Comparison of ENCODE assay signal across 30 mouse cellular contexts in genomic region chr19:48123777-48124176, GRCm38 (mm10).
DNase-seq lines count a peak whose midpoint lies in the region; ATAC-seq and TF ChIP-seq lines count a peak whose summit lies in the region.
"Had no signal": no experiment of that assay in that cellular context is flagged by ENCODE, and none has a peak within 500 bp of the region (broad histone marks: within the 10 kb centered on the region; RNA-seq: fewer than 3 reads in every experiment).

No protein-coding gene starts in this region.

- H3K9ac ChIP-seq in forebrain, postnatal 0 days: no peak overlapping the region
- no peak overlapping the region for H3K9ac ChIP-seq in forebrain, embryonic 14.5 days (ENCODE audit: low read length)
- no peak overlapping the region for H3K9ac ChIP-seq in hindbrain, embryonic 15.5 days
- no peak overlapping the region for H3K9ac ChIP-seq in hindbrain, embryonic 11.5 days (ENCODE audit: low read depth, low read length)
- no peak overlapping the region for H3K9ac ChIP-seq in kidney, embryonic 16.5 days (replicated peaks; ENCODE audit: low read length)
- H3K9ac ChIP-seq: limb, embryonic 12.5 days; liver, embryonic 15.5 days; lung, embryonic 14.5 days; neural tube, embryonic 15.5 days; stomach, embryonic 15.5 days had no signal

- H3K36me3 ChIP-seq in forebrain, postnatal 0 days (ENCODE audit: insufficient read depth): no peaks in the 10 kb centered on the region
- no peaks in the 10 kb centered on the region for H3K36me3 ChIP-seq in forebrain, embryonic 14.5 days (ENCODE audit: control insufficient read depth, insufficient read depth, low read length)
- no peaks in the 10 kb centered on the region for H3K36me3 ChIP-seq in hindbrain, embryonic 15.5 days
- no peaks in the 10 kb centered on the region for H3K36me3 ChIP-seq in hindbrain, embryonic 11.5 days (ENCODE audit: control insufficient read depth, insufficient read depth, low read length)
- no peaks in the 10 kb centered on the region for H3K36me3 ChIP-seq in limb, embryonic 10.5 days
- H3K36me3 ChIP-seq in kidney, embryonic 16.5 days (ENCODE audit: insufficient read depth, low read length): no peaks in the 10 kb centered on the region
- H3K36me3 ChIP-seq: limb, embryonic 12.5 days; liver, embryonic 15.5 days; neural tube, embryonic 15.5 days; stomach, embryonic 15.5 days had no signal

- TF ChIP-seq CTCF in forebrain, postnatal 0 days (IDR thresholded peaks at IDR 0.05; ENCODE audit: low read depth): no peak

- no peaks in the 10 kb centered on the region for H3K9me3 ChIP-seq in forebrain, postnatal 0 days (ENCODE audit: low read length)
- H3K9me3 ChIP-seq in forebrain, embryonic 14.5 days (replicated peaks; ENCODE audit: control insufficient read depth, low read length): no peaks in the 10 kb centered on the region
- H3K9me3 ChIP-seq in hindbrain, embryonic 15.5 days: no peaks in the 10 kb centered on the region
- H3K9me3 ChIP-seq in hindbrain, embryonic 11.5 days (ENCODE audit: control insufficient read depth, low read length): no peaks in the 10 kb centered on the region
- H3K9me3 ChIP-seq in limb, embryonic 10.5 days (replicated peaks): no peaks in the 10 kb centered on the region
- H3K9me3 ChIP-seq in kidney, embryonic 16.5 days (ENCODE audit: low read length): no peaks in the 10 kb centered on the region
- H3K9me3 ChIP-seq: limb, embryonic 12.5 days; liver, embryonic 15.5 days; neural tube, embryonic 15.5 days; stomach, embryonic 15.5 days had no signal

- no peak overlapping the region for H3K4me2 ChIP-seq in forebrain, postnatal 0 days (ENCODE audit: low read depth)
- H3K4me2 ChIP-seq in forebrain, embryonic 14.5 days (ENCODE audit: low read length): no peak overlapping the region
- no peak overlapping the region for H3K4me2 ChIP-seq in hindbrain, embryonic 15.5 days
- H3K4me2 ChIP-seq in hindbrain, embryonic 11.5 days (replicated peaks; ENCODE audit: low read depth, low read length): no peak overlapping the region
- H3K4me2 ChIP-seq in kidney, embryonic 16.5 days (replicated peaks; ENCODE audit: low read depth, low read length): no peak overlapping the region
- H3K4me2 ChIP-seq: heart, embryonic 11.5 days; limb, embryonic 12.5 days; liver, embryonic 15.5 days; lung, embryonic 14.5 days; neural tube, embryonic 15.5 days; stomach, embryonic 15.5 days had no signal

- intact Hi-C loops in left cerebral cortex, postnatal 36 days (cut with DNase I): no loop called here

- ATAC-seq in forebrain, postnatal 0 days: peak; percentile 29; the same call in 1 of the 2 replicates
- no peak for ATAC-seq in forebrain, embryonic 14.5 days
- no peak for ATAC-seq in hindbrain, embryonic 15.5 days (ENCODE audit: low FRiP score, low read depth)
- ATAC-seq in hindbrain, embryonic 11.5 days (ENCODE audit: low FRiP score): no peak
- ATAC-seq in kidney, embryonic 16.5 days (ENCODE audit: low FRiP score, low TSS enrichment): no peak
- ATAC-seq: inflammation-experienced regulatory T-cells, adult 6 months; Patski had no signal

- no peaks in the 10 kb centered on the region for H3K4me1 ChIP-seq in forebrain, postnatal 0 days (ENCODE audit: insufficient read depth)
- no peaks in the 10 kb centered on the region for H3K4me1 ChIP-seq in forebrain, embryonic 14.5 days (ENCODE audit: control insufficient read depth, insufficient read depth, low read length)
- H3K4me1 ChIP-seq in hindbrain, embryonic 15.5 days (replicated peaks): no peaks in the 10 kb centered on the region
- no peaks in the 10 kb centered on the region for H3K4me1 ChIP-seq in hindbrain, embryonic 11.5 days (replicated peaks; ENCODE audit: control insufficient read depth, insufficient read depth, low read length)
- peaks cover 24% of the 10 kb centered on the region for H3K4me1 ChIP-seq in limb, embryonic 10.5 days
- 0 out of 2 replicates have a peak, but pooled peaks cover 5% of the 10 kb centered on the region for H3K4me1 ChIP-seq in kidney, embryonic 16.5 days (ENCODE audit: insufficient read depth, low read length)
- H3K4me1 ChIP-seq: liver, embryonic 15.5 days; stomach, embryonic 15.5 days had no signal

- peak overlapping the region; percentile 62 for H3K27ac ChIP-seq in forebrain, postnatal 0 days (ENCODE audit: low read depth, low read length)
- no peak overlapping the region for H3K27ac ChIP-seq in forebrain, embryonic 14.5 days (ENCODE audit: low read depth, low read length)
- H3K27ac ChIP-seq in hindbrain, embryonic 15.5 days (replicated peaks): 0 out of 2 replicates have a peak overlapping the region, but pooled peaks have one; percentile 7
- H3K27ac ChIP-seq in hindbrain, embryonic 11.5 days (ENCODE audit: low read depth, low read length): no peak overlapping the region
- H3K27ac ChIP-seq in limb, embryonic 10.5 days: peak overlapping the region; percentile 70; the same call in 1 of the 2 replicates
- no peak overlapping the region for H3K27ac ChIP-seq in kidney, embryonic 16.5 days (ENCODE audit: low read length)
- H3K27ac ChIP-seq: gastrocnemius, adult 2 months; left cerebral cortex, adult 2 months; limb, embryonic 12.5 days; liver, embryonic 15.5 days; neural tube, embryonic 15.5 days; stomach, embryonic 15.5 days had no signal

- DNase-seq in forebrain, postnatal 0 days: no peak
- no peak for DNase-seq in forebrain, embryonic 14.5 days (ENCODE audit: low spot score)
- no peak for DNase-seq in hindbrain, embryonic 11.5 days (ENCODE audit: low spot score)
- peak; percentile 22 to 36 for DNase-seq in left cerebral cortex, postnatal 36 days (ENCODE audit: low spot score in 2 of 2)
- no peak for DNase-seq in left cerebral cortex, adult 11 months (ENCODE audit: low spot score)
- no peak for DNase-seq in limb, embryonic 10.5 days (ENCODE audit: low spot score)
- DNase-seq: adrenal gland, postnatal 10 days; cerebellum, adult 11 months; cerebellum, adult 9-10 months; cerebellum, postnatal 36 days; gastrocnemius, adult 2 months; gastrocnemius, postnatal 36 days; heart, adult 18-20 months; heart, postnatal 36 days; kidney, adult 11 months; kidney, postnatal 25 days; lung, embryonic 14.5 days; lung, postnatal 14 days; retina, postnatal 1 day; thymus, postnatal 14 days had no signal

- H3K4me3 ChIP-seq in forebrain, postnatal 0 days (ENCODE audit: low read depth, low read length): no peak overlapping the region
- no peak overlapping the region for H3K4me3 ChIP-seq in forebrain, embryonic 14.5 days (ENCODE audit: low read depth, low read length)
- H3K4me3 ChIP-seq in hindbrain, embryonic 15.5 days: no peak overlapping the region
- H3K4me3 ChIP-seq in hindbrain, embryonic 11.5 days (ENCODE audit: low read depth, low read length): no peak overlapping the region
- H3K4me3 ChIP-seq in limb, embryonic 10.5 days: no peak overlapping the region
- no peak overlapping the region for H3K4me3 ChIP-seq in kidney, embryonic 16.5 days (ENCODE audit: low read length)
- H3K4me3 ChIP-seq: gastrocnemius, adult 2 months; left cerebral cortex, adult 2 months; limb, embryonic 12.5 days; liver, embryonic 15.5 days; neural tube, embryonic 15.5 days; stomach, embryonic 15.5 days had no signal

- 53% methylated on average over 4 of the region's 4 CpGs for WGBS in forebrain, postnatal 0 days
- 62% methylated on average over 4 of the region's 4 CpGs for WGBS in forebrain, embryonic 14.5 days
- WGBS in hindbrain, embryonic 15.5 days: 76% methylated on average over 4 of the region's 4 CpGs
- WGBS in hindbrain, embryonic 11.5 days: 87% methylated on average over 4 of the region's 4 CpGs
- 83% methylated on average over 4 of the region's 4 CpGs for WGBS in limb, embryonic 10.5 days
- WGBS in kidney, embryonic 16.5 days: 79% methylated on average over 4 of the region's 4 CpGs

- H3K27me3 ChIP-seq in forebrain, postnatal 0 days (ENCODE audit: insufficient read depth, low read length): no peaks in the 10 kb centered on the region
- no peaks in the 10 kb centered on the region for H3K27me3 ChIP-seq in forebrain, embryonic 14.5 days (replicated peaks; ENCODE audit: control insufficient read depth, insufficient read depth, low read length)
- H3K27me3 ChIP-seq in hindbrain, embryonic 15.5 days: no peaks in the 10 kb centered on the region
- no peaks in the 10 kb centered on the region for H3K27me3 ChIP-seq in hindbrain, embryonic 11.5 days (ENCODE audit: control insufficient read depth, insufficient read depth, low read length)
- H3K27me3 ChIP-seq in limb, embryonic 10.5 days (ENCODE audit: low read depth, poor library complexity, severe bottlenecking): no peaks in the 10 kb centered on the region
- H3K27me3 ChIP-seq in kidney, embryonic 16.5 days (ENCODE audit: insufficient read depth, low read length): no peaks in the 10 kb centered on the region
- H3K27me3 ChIP-seq: liver, embryonic 15.5 days; neural tube, embryonic 15.5 days; stomach, embryonic 15.5 days had no signal

Comparison
In these comparisons a context has a peak if more than half of its experiments do, and no peak if none do; other contexts are left out.
1. DNase-seq: peak in left cerebral cortex, postnatal 36 days (2 of 2); none in forebrain, postnatal 0 days (single experiment), forebrain, embryonic 14.5 days (single experiment), hindbrain, embryonic 11.5 days (single experiment), left cerebral cortex, adult 11 months (single experiment) and limb, embryonic 10.5 days (single experiment).
2. H3K27ac ChIP-seq: peak in forebrain, postnatal 0 days (single experiment), hindbrain, embryonic 15.5 days (single experiment) and limb, embryonic 10.5 days (single experiment); none in forebrain, embryonic 14.5 days (single experiment), hindbrain, embryonic 11.5 days (single experiment) and kidney, embryonic 16.5 days (single experiment).